ENCODE assay signal across 11 mouse cellular contexts in genomic region chr3:84580716-84581115, GRCm38 (mm10). TPM values are rescaled to one million over a fixed set of nuclear protein-coding genes. Genes with fewer than 3 reads are reported as not detected.
DNase-seq lines count a peak whose midpoint lies in the region; ATAC-seq and TF ChIP-seq lines count a peak whose summit lies in the region.
"Had no signal": no experiment of that assay in that cellular context is flagged by ENCODE, and none has a peak within 500 bp of the region (broad histone marks: within the 10 kb centered on the region; RNA-seq: fewer than 3 reads in every experiment).

No protein-coding gene starts in this region.

- no peak for ATAC-seq in forebrain, embryonic 15.5 days (replicated peaks)
- no peak for ATAC-seq in lung, embryonic 14.5 days (ENCODE audit: insufficient read depth)
- no peak for ATAC-seq in limb, embryonic 14.5 days (ENCODE audit: low FRiP score, low read depth)
- ATAC-seq in neural tube, embryonic 15.5 days (ENCODE audit: low FRiP score): no peak

- H3K27me3 ChIP-seq in forebrain, embryonic 10.5 days (ENCODE audit: poor library complexity, severe bottlenecking): peaks cover 11% of the 10 kb centered on the region; the same call in 1 of the 2 replicates
- no peaks in the 10 kb centered on the region for H3K27me3 ChIP-seq in forebrain, embryonic 15.5 days
- H3K27me3 ChIP-seq in lung, embryonic 14.5 days (ENCODE audit: insufficient read depth, low read length): no peaks in the 10 kb centered on the region
- H3K27me3 ChIP-seq in limb, embryonic 14.5 days (ENCODE audit: control insufficient read depth, insufficient read depth, low read length): no peaks in the 10 kb centered on the region
- peaks cover 3% of the 10 kb centered on the region; the same call in 1 of the 2 replicates for H3K27me3 ChIP-seq in neural tube, embryonic 15.5 days (replicated peaks)

- intact Hi-C loops in left cerebral cortex, postnatal 4 days (cut with DNase I): no loop called here

- TF ChIP-seq POLR2A in lung, adult 2 months (IDR thresholded peaks at IDR 0.05; ENCODE audit: borderline replicate concordance, extremely low read depth, low read depth, low read length): no peak
- no peak for TF ChIP-seq POLR2A in limb, embryonic 14.5 days (IDR thresholded peaks at IDR 0.05; ENCODE audit: borderline replicate concordance, extremely low read depth, insufficient read depth, insufficient read length)

- no peak overlapping the region for H3K27ac ChIP-seq in forebrain, embryonic 10.5 days
- no peak overlapping the region for H3K27ac ChIP-seq in forebrain, embryonic 15.5 days (replicated peaks)
- no peak overlapping the region for H3K27ac ChIP-seq in lung, embryonic 14.5 days (ENCODE audit: low read depth)
- no peak overlapping the region for H3K27ac ChIP-seq in limb, embryonic 14.5 days (replicated peaks; ENCODE audit: low read depth, low read length)
- no peak overlapping the region for H3K27ac ChIP-seq in neural tube, embryonic 15.5 days (replicated peaks)

- DNase-seq in forebrain, embryonic 10.5 days (ENCODE audit: extremely low spot score, low spot score): no peak
- peak; percentile 24 for DNase-seq in lung, embryonic 14.5 days
- DNase-seq in lung, adult 2 months: no peak
- DNase-seq in limb, embryonic 14.5 days (ENCODE audit: low spot score): no peak
- DNase-seq in left cerebral cortex, postnatal 4 days: no peak
- DNase-seq in cerebellum, postnatal 14 days: no peak
- DNase-seq: kidney, postnatal 36 days; spleen, adult 18-20 months had no signal

- H3K36me3 ChIP-seq in forebrain, embryonic 10.5 days (replicated peaks): no peaks in the 10 kb centered on the region
- H3K36me3 ChIP-seq in forebrain, embryonic 15.5 days: no peaks in the 10 kb centered on the region
- H3K36me3 ChIP-seq in lung, embryonic 14.5 days (ENCODE audit: insufficient read depth): no peaks in the 10 kb centered on the region
- no peaks in the 10 kb centered on the region for H3K36me3 ChIP-seq in limb, embryonic 14.5 days (ENCODE audit: control insufficient read depth, insufficient read depth, low read length)
- no peaks in the 10 kb centered on the region for H3K36me3 ChIP-seq in neural tube, embryonic 15.5 days

- H3K4me2 ChIP-seq in forebrain, embryonic 15.5 days (replicated peaks): no peak overlapping the region; the same call in 1 of the 2 replicates
- H3K4me2 ChIP-seq in lung, embryonic 14.5 days: peak overlapping the region; percentile 66
- peak overlapping the region; percentile 72 for H3K4me2 ChIP-seq in limb, embryonic 14.5 days (replicated peaks; ENCODE audit: low read depth, low read length, severe bottlenecking)
- H3K4me2 ChIP-seq in neural tube, embryonic 15.5 days: peak overlapping the region; percentile 87

- H3K9me3 ChIP-seq in forebrain, embryonic 10.5 days: no peaks in the 10 kb centered on the region
- no peaks in the 10 kb centered on the region for H3K9me3 ChIP-seq in forebrain, embryonic 15.5 days
- H3K9me3 ChIP-seq in lung, embryonic 14.5 days (ENCODE audit: low read depth, low read length): no peaks in the 10 kb centered on the region
- no peaks in the 10 kb centered on the region for H3K9me3 ChIP-seq in limb, embryonic 14.5 days (ENCODE audit: control insufficient read depth, low read length)
- no peaks in the 10 kb centered on the region for H3K9me3 ChIP-seq in neural tube, embryonic 15.5 days (replicated peaks)

- no peak overlapping the region for H3K9ac ChIP-seq in forebrain, embryonic 15.5 days (replicated peaks)
- peak overlapping the region; percentile 1; the same call in 1 of the 2 replicates for H3K9ac ChIP-seq in lung, embryonic 14.5 days
- no peak overlapping the region for H3K9ac ChIP-seq in limb, embryonic 14.5 days (ENCODE audit: low read depth, low read length, severe bottlenecking)
- H3K9ac ChIP-seq in neural tube, embryonic 15.5 days (replicated peaks): no peak overlapping the region

- peaks cover 32% of the 10 kb centered on the region for H3K4me1 ChIP-seq in forebrain, embryonic 10.5 days
- H3K4me1 ChIP-seq in forebrain, embryonic 15.5 days: peaks cover 37% of the 10 kb centered on the region
- peaks cover 15% of the 10 kb centered on the region; the same call in 1 of the 2 replicates for H3K4me1 ChIP-seq in lung, embryonic 14.5 days (ENCODE audit: insufficient read depth)
- peaks cover 4% of the 10 kb centered on the region; the same call in 1 of the 2 replicates for H3K4me1 ChIP-seq in lung, adult 2 months (ENCODE audit: control insufficient read depth, insufficient read depth, low read length)
- peaks cover 13% of the 10 kb centered on the region for H3K4me1 ChIP-seq in limb, embryonic 14.5 days (ENCODE audit: control insufficient read depth, insufficient read depth, low read length)
- peaks cover 32% of the 10 kb centered on the region for H3K4me1 ChIP-seq in neural tube, embryonic 15.5 days

- WGBS in forebrain, embryonic 10.5 days: 78% methylated on average over 4 of the region's 4 CpGs
- WGBS in forebrain, embryonic 15.5 days: 70% methylated on average over 4 of the region's 4 CpGs
- WGBS in lung, embryonic 14.5 days: 9% methylated on average over 4 of the region's 4 CpGs
- 18% methylated on average over 4 of the region's 4 CpGs for WGBS in lung, adult 2 months
- 52% methylated on average over 4 of the region's 4 CpGs for WGBS in limb, embryonic 14.5 days
- WGBS in neural tube, embryonic 15.5 days: 70% methylated on average over 4 of the region's 4 CpGs

- peak overlapping the region; percentile 85; the same call in 1 of the 2 replicates for H3K4me3 ChIP-seq in forebrain, embryonic 10.5 days
- H3K4me3 ChIP-seq in forebrain, embryonic 15.5 days: no peak overlapping the region
- H3K4me3 ChIP-seq in lung, embryonic 14.5 days (ENCODE audit: low read depth, low read length): peak overlapping the region; percentile 67
- H3K4me3 ChIP-seq in lung, adult 2 months (replicated peaks; ENCODE audit: extremely low read depth, low read depth, low read length): no peak overlapping the region
- no peak overlapping the region; the same call in 1 of the 2 replicates for H3K4me3 ChIP-seq in limb, embryonic 14.5 days (replicated peaks; ENCODE audit: low read length)
- peak overlapping the region; percentile 87; the same call in 1 of the 2 replicates for H3K4me3 ChIP-seq in neural tube, embryonic 15.5 days (replicated peaks)

- no peak for TF ChIP-seq CTCF in lung, embryonic 14.5 days (IDR thresholded peaks at IDR 0.05; ENCODE audit: low read depth)
- no peak for TF ChIP-seq CTCF in lung, adult 2 months (IDR thresholded peaks at IDR 0.05; ENCODE audit: insufficient read depth, low read length)

RNA-seq across cellular contexts. Expression of gene Arfip1, which starts 1.7 kb away (rescaled TPM):
- 32.0 and 34.8 TPM in 2 replicates for polyA plus RNA-seq in forebrain, embryonic 10.5 days (2016; fragmentation: Nextera tagmentation; extraction: Ambion mirVana)
- polyA plus RNA-seq in forebrain, embryonic 15.5 days (2015; fragmentation: Nextera tagmentation; extraction: Ambion mirVana): 24.2 and 24.7 TPM in 2 replicates
- polyA plus RNA-seq in lung, embryonic 14.5 days (2014; fragmentation: Nextera tagmentation; extraction: Ambion mirVana): 58.2 and 58.5 TPM in 2 replicates
- 9.4 and 14.2 TPM in 2 replicates for polyA plus RNA-seq in lung, adult 2 months (2012; rRNA removed)
- 25.2 and 30.2 TPM in 2 replicates for polyA plus RNA-seq in limb, embryonic 14.5 days (2012; rRNA removed)
- polyA plus RNA-seq in limb, embryonic 14.5 days (2014; fragmentation: Nextera tagmentation; extraction: Ambion mirVana): 50.0 and 56.9 TPM in 2 replicates
- 21.9 and 28.3 TPM in 2 replicates for polyA plus RNA-seq in neural tube, embryonic 15.5 days (2015; fragmentation: Nextera tagmentation; extraction: Ambion mirVana)
- 10 to 100 TPM; 14.8 TPM for total RNA-seq in left cerebral cortex, postnatal 4 days (2021)

RNA-seq across cellular contexts. Expression of gene Tigd4, which starts 12.7 kb away (rescaled TPM):
- polyA plus RNA-seq in forebrain, embryonic 10.5 days (2016; fragmentation: Nextera tagmentation; extraction: Ambion mirVana): 0.06 TPM in 1 of 2 replicates, not detected in the other
- polyA plus RNA-seq in forebrain, embryonic 15.5 days (2015; fragmentation: Nextera tagmentation; extraction: Ambion mirVana): 0.06 TPM in 1 of 2 replicates, not detected in the other
- polyA plus RNA-seq in lung, embryonic 14.5 days (2014; fragmentation: Nextera tagmentation; extraction: Ambion mirVana): 0.05 and 0.07 TPM in 2 replicates
- 0.04 TPM in 1 of 2 replicates, not detected in the other for polyA plus RNA-seq in lung, adult 2 months (2012; rRNA removed)
- polyA plus RNA-seq in limb, embryonic 14.5 days (2012; rRNA removed): 0.88 and 1.1 TPM in 2 replicates
- polyA plus RNA-seq in limb, embryonic 14.5 days (2014; fragmentation: Nextera tagmentation; extraction: Ambion mirVana): 1.2 and 1.3 TPM in 2 replicates
- polyA plus RNA-seq in neural tube, embryonic 15.5 days (2015; fragmentation: Nextera tagmentation; extraction: Ambion mirVana): 0.14 and 0.22 TPM in 2 replicates
- total RNA-seq in left cerebral cortex, postnatal 4 days (2021): not detected
- polyA plus RNA-seq: erythroblast, embryonic 14.5 days had no signal

Comparison
In these comparisons a context has a peak if more than half of its experiments do, and no peak if none do; other contexts are left out.
1. H3K4me3 ChIP-seq: peak in forebrain, embryonic 10.5 days (single experiment), lung, embryonic 14.5 days (single experiment) and neural tube, embryonic 15.5 days (single experiment); none in forebrain, embryonic 15.5 days (single experiment), lung, adult 2 months (single experiment) and limb, embryonic 14.5 days (single experiment).